Mouse (Mus musculus) embryonic fibroblast, embryonic 13.5 days (primary cell): ENCODE measurements around the gene Col4a3bp.

Experiments
- CTCF ChIP-seq: IDR thresholded peaks from 2 replicates; pipeline ENCODE4 v1.5.1; 2011; ENCODE audit warnings: mild to moderate bottlenecking, control low read depth, low read length, moderate library complexity, borderline replicate concordance; ENCODE audit not compliant: insufficient read depth
- POLR2A ChIP-seq: IDR thresholded peaks from 2 replicates; pipeline ENCODE4 v1.6.1; 2011; ENCODE audit warnings: low read depth, mild to moderate bottlenecking, control low read depth, low read length, moderate library complexity

DNA sequence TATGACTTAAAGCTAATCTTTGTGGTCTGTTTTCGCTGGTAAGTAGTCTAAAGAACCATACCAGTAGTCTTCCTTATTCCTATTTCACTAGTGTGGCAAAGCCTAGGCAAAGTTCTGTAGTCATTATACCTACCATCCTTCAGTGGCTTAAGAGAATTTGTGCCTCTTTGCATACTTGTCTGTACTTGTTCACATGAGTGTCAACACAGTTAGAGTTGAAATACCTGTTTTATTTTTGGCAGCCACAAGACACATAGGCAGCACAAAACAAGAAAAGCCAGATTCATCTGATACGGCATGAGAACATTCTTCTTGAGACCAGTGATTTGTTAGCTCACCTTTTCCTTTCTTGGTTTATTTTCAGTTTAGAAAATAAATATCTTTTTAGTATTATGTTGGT is 31.8 kb downstream of the Col4a3bp start:
- TF ChIP-seq CTCF, result no peak
- TF ChIP-seq POLR2A, result no peak
